Mouse (Mus musculus): ENCODE data around the gene Kctd18.

GRCm38 (mm10) chr1:58045076-58045475 lies 26.3 kb upstream of the Kctd18 start:
- TF ChIP-seq CTCF (IDR thresholded peaks at IDR 0.05; ENCODE audit: control insufficient read depth, insufficient read depth, insufficient replicate concordance, low read depth, low read length) (no peak), POLR2A (IDR thresholded peaks at IDR 0.05; ENCODE audit: control insufficient read depth, low read depth, low read length) (peak; percentile 89; the same call in 1 of the 2 replicates)
